Mouse (Mus musculus): Measurements from ENCODE around the gene C1qtnf12.

DNA sequence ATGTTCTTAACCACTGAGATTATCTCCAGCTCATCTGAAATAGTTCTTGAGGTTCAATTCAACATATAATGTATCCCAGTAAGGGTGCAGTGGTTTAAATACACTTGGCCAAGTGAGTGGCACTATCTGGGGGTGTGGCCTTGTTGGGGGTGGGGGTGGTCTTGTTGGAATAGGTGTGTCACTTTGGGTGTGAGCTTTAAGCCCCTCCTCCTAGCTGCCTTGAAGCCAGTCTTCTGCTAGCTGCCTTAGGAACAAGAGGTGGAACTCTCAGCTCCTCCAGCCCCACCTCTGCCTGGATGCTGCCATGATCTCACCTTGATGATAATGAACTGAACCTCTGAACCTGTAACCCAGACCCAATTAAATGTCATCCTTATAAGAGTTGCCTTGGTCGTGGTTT lies 30.1 kb upstream of the C1qtnf12 start:
- TF ChIP-seq CTCF (IDR thresholded peaks at IDR 0.05; ENCODE audit: extremely low read depth, insufficient read depth, low read length) (no peak), POLR2A (IDR thresholded peaks at IDR 0.05; ENCODE audit: extremely low read depth, insufficient read depth, low read length) (no peak)

All from cortical plate, adult 2 months (tissue).